Mouse (Mus musculus) c-Kit-positive CD71-positive TER-119-positive erythroid progenitor cells, embryonic 14.5 days (primary cell): ENCODE results near the gene Spata31d1a.
"Not testable (repeated sequence)": the region's sequence is repeated elsewhere in the genome, so short reads cannot be mapped to it uniquely, and the experiment has no call there.

ENCODE experiments used
- DNase-seq: peaks from one replicate; pipeline ENCODE4 v3.0.0-alpha.2; 2013; ENCODE audit warnings: low spot score

The Spata31d1a gene

GRCm38 (mm10) chr13:59700137-59700536 lies 10.0 kb downstream of the Spata31d1a start:
- not testable (repeated sequence) for DNase-seq

- no peak for DNase-seq
Measured at GRCm38 (mm10) chr13:59699131-59699530, 11.0 kb downstream of the Spata31d1a start.

- no peak for DNase-seq
Measured at GRCm38 (mm10) chr13:59695781-59696180, 14.3 kb downstream of the Spata31d1a start.

GRCm38 (mm10) chr13:59694008-59694407 lies 16.1 kb downstream of the Spata31d1a start, which contains the start of gene 4921517D22Rik:
Gene 4921517D22Rik, minus strand, starts transcription at chr13:59694108.
- DNase-seq: no peak

GRCm38 (mm10) chr13:59691478-59691877 lies 18.7 kb downstream of the Spata31d1a start:
- DNase-seq: no peak

- no peak for DNase-seq
Measured at GRCm38 (mm10) chr13:59690576-59690975, 19.6 kb downstream of the Spata31d1a start.

GRCm38 (mm10) chr13:59689843-59690242 lies 20.3 kb downstream of the Spata31d1a start:
- no peak for DNase-seq

- no peak for DNase-seq
Measured at GRCm38 (mm10) chr13:59689313-59689712, 20.8 kb downstream of the Spata31d1a start.

- DNase-seq: no peak
Measured at GRCm38 (mm10) chr13:59688338-59688770, 21.8 kb downstream of the Spata31d1a start.

GRCm38 (mm10) chr13:59685236-59685635 lies 24.9 kb downstream of the Spata31d1a start:
- DNase-seq: no peak

GRCm38 (mm10) chr13:59682629-59683028 lies 27.5 kb downstream of the Spata31d1a start:
- DNase-seq: peak; percentile 59

- DNase-seq: no peak
Measured at GRCm38 (mm10) chr13:59679908-59680307, 30.2 kb downstream of the Spata31d1a start.

GRCm38 (mm10) chr13:59679306-59679705 lies 30.8 kb downstream of the Spata31d1a start:
- DNase-seq: no peak

- DNase-seq: no peak
Measured at GRCm38 (mm10) chr13:59676316-59677229, 33.6 kb downstream of the Spata31d1a start.

GRCm38 (mm10) chr13:59675151-59676011 lies 34.7 kb downstream of the Spata31d1a start, which contains the start of gene Golm1:
Gene Golm1, minus strand, starts transcription at chr13:59675811.
- peak; percentile 57 for DNase-seq

GRCm38 (mm10) chr13:59674761-59675150 lies 35.4 kb downstream of the Spata31d1a start:
- peak; percentile 47 for DNase-seq

- no peak for DNase-seq
Measured at GRCm38 (mm10) chr13:59674215-59674614, 35.9 kb downstream of the Spata31d1a start.

- DNase-seq: no peak
Measured at GRCm38 (mm10) chr13:59673597-59673996, 36.5 kb downstream of the Spata31d1a start.

GRCm38 (mm10) chr13:59672248-59672647 lies 37.9 kb downstream of the Spata31d1a start:
- no peak for DNase-seq

- no peak for DNase-seq
Measured at GRCm38 (mm10) chr13:59671521-59671920, 38.6 kb downstream of the Spata31d1a start.

GRCm38 (mm10) chr13:59669946-59670345 lies 40.2 kb downstream of the Spata31d1a start:
- DNase-seq: no peak

GRCm38 (mm10) chr13:59668501-59669093 lies 41.5 kb downstream of the Spata31d1a start:
- peak; percentile 81 for DNase-seq
